Mouse (Mus musculus): ENCODE data around the gene Itga3. TPM values are rescaled to one million over a fixed set of nuclear protein-coding genes. Genes with fewer than 3 reads are reported as not detected.
"Not testable (repeated sequence)": the region's sequence is repeated elsewhere in the genome, so short reads cannot be mapped to it uniquely, and the experiment has no call there.

Itga3 gene
- polyA plus RNA-seq, 1 experiment from 2014 or later = 16.7 TPM

- no peak for ATAC-seq
- Histone ChIP-seq H3K4me1 (ENCODE audit: control insufficient read depth, insufficient read depth, low read depth, low read length) (peaks cover 39% of the 10 kb centered on the region), H3K9ac (ENCODE audit: low read depth, low read length) (peak overlapping the region; percentile 29; the same call in 1 of the 2 replicates), H3K4me2 (ENCODE audit: low read length) (peak overlapping the region; percentile 82), H3K36me3 (ENCODE audit: control insufficient read depth, insufficient read depth, low read length) (peaks cover 5% of the 10 kb centered on the region; the same call in 1 of the 2 replicates), H3K4me3 (ENCODE audit: low read length) (peak overlapping the region; percentile 92), H3K27ac (ENCODE audit: low read depth, low read length) (no peak overlapping the region), H3K27me3 (replicated peaks; ENCODE audit: control insufficient read depth, insufficient read depth, low read length) (no peaks in the 10 kb centered on the region), H3K9me3 (ENCODE audit: control insufficient read depth, low read length) (no peaks in the 10 kb centered on the region)
- 34% methylated on average over 3 of the region's 3 CpGs for WGBS
These were observed 64.1 kb downstream of the Itga3 start for GRCm38 (mm10) chr11:95012487-95012886.

DNA sequence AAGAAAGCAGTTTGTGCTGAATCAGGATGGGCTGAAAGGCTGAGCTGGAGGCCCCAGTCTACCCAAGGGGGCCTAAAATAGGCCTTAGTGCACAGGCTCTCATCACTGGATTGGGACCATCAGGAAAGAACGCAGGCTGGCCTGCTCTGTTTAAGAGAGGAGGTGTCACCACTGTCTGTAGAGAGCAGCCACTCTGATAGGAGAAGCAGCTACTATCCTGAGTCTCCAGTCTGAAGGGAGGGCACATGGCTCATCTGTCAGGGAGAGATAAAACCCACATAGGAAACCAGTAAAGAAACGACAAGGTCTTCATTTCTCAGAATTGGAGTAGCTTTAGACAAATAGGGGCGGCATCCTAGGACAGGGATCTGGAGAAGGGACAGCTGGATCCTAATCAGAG, 64.5 kb downstream of the Itga3 start:
- peaks cover 5% of the 10 kb centered on the region; the same call in 1 of the 2 replicates for H3K36me3 ChIP-seq (ENCODE audit: control insufficient read depth, insufficient read depth, low read length)
- 51% methylated on average over 3 of the region's 3 CpGs for WGBS
- H3K4me3 ChIP-seq (ENCODE audit: low read length) = peak overlapping the region; percentile 92
- H3K9ac ChIP-seq (ENCODE audit: low read depth, low read length) = peak overlapping the region; percentile 66
- no peak for ATAC-seq
- peak overlapping the region; percentile 82 for H3K4me2 ChIP-seq (ENCODE audit: low read length)
- H3K9me3 ChIP-seq (ENCODE audit: control insufficient read depth, low read length) = no peaks in the 10 kb centered on the region
- H3K4me1 ChIP-seq (ENCODE audit: control insufficient read depth, insufficient read depth, low read depth, low read length) = peaks cover 43% of the 10 kb centered on the region
- no peak overlapping the region for H3K27ac ChIP-seq (ENCODE audit: low read depth, low read length)
- no peaks in the 10 kb centered on the region for H3K27me3 ChIP-seq (replicated peaks; ENCODE audit: control insufficient read depth, insufficient read depth, low read length)

GRCm38 (mm10) chr11:95011416-95011815, 65.2 kb downstream of the Itga3 start:
- Histone ChIP-seq H3K4me2 (ENCODE audit: low read length) (peak overlapping the region; percentile 82), H3K27me3 (replicated peaks; ENCODE audit: control insufficient read depth, insufficient read depth, low read length) (no peaks in the 10 kb centered on the region), H3K9me3 (ENCODE audit: control insufficient read depth, low read length) (no peaks in the 10 kb centered on the region), H3K4me3 (ENCODE audit: low read length) (peak overlapping the region; percentile 92), H3K27ac (ENCODE audit: low read depth, low read length) (peak overlapping the region; percentile 52), H3K4me1 (ENCODE audit: control insufficient read depth, insufficient read depth, low read depth, low read length) (peaks cover 49% of the 10 kb centered on the region), H3K36me3 (ENCODE audit: control insufficient read depth, insufficient read depth, low read length) (peaks cover 5% of the 10 kb centered on the region; the same call in 1 of the 2 replicates), H3K9ac (ENCODE audit: low read depth, low read length) (peak overlapping the region; percentile 66)
- 28% methylated on average over 1 of the region's 1 CpGs for WGBS
- no peak for ATAC-seq

DNA sequence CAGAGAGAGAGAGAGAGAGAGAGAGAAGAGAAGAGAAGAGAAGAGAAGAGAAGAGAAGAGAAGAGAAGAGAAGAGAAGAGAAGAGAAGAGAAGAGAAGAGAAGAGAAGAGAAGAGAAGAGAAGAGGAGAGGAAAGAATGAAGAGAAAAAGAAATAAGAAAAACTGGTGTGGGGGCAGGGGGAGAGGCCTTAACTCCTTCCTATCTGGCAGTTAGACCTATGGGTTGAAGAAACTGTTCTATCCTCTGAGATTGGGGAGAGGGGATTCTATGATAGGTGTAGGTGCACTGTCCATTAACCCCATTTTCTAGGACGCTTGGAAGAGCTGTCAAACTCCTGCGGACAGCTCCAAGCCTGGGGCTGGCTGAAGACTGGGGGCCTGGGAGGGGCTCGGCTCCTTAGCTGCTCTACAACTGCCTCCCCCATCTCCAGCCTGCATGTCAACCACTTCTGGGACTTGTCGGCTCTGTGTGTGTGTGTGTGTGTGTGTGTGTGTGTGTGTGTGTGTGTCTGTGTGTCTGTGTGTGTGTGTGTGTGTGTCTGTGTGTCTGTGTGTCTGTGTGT, 65.7 kb downstream of the Itga3 start:
- Histone ChIP-seq H3K9ac (ENCODE audit: low read depth, low read length) (peak overlapping the region; percentile 99), H3K4me3 (ENCODE audit: low read length) (peak overlapping the region; percentile 92), H3K4me2 (ENCODE audit: low read length) (peak overlapping the region; percentile 82), H3K4me1 (ENCODE audit: control insufficient read depth, insufficient read depth, low read depth, low read length) (peaks cover 54% of the 10 kb centered on the region)
- not testable (repeated sequence) for H3K27me3 ChIP-seq (replicated peaks; ENCODE audit: control insufficient read depth, insufficient read depth, low read length); H3K9me3 ChIP-seq (ENCODE audit: control insufficient read depth, low read length); H3K36me3 ChIP-seq (ENCODE audit: control insufficient read depth, insufficient read depth, low read length); ATAC-seq; H3K27ac ChIP-seq (ENCODE audit: low read depth, low read length)
- 5% methylated on average over 4 of the region's 4 CpGs for WGBS

DNA sequence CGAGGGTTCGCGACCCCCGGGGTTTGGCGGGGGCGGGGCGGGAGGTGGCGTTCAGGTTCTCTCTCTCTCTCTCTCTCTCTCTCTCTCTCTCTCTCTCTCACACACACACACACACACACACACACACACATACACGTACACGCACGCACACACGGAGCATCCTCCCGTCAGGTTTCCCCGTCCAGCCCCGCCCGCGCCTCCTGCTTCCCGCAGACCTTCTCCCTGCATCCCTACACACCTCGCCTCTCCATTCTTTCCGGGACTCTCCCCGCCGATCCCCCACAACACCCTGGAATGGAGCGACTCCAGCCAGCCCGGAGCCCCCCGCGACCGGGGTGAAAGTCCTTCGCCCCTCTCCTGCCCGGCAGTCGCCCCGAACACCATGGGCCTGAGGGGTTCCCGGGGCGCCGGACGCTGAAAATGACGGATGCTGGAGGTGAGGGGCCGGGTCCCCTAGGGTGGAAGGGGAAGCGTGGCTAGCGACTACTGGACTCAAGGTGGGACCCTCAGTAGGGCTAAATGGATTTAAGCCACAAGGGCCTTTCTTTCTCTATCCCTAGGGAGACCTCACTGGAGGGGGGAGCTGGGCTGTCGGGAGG, 66.4 kb downstream of the Itga3 start:
- Histone ChIP-seq H3K27me3 (replicated peaks; ENCODE audit: control insufficient read depth, insufficient read depth, low read length) (no peaks in the 10 kb centered on the region), H3K4me3 (ENCODE audit: low read length) (peak overlapping the region; percentile 92), H3K4me1 (ENCODE audit: control insufficient read depth, insufficient read depth, low read depth, low read length) (peaks cover 54% of the 10 kb centered on the region), H3K4me2 (ENCODE audit: low read length) (peak overlapping the region; percentile 82), H3K9me3 (ENCODE audit: control insufficient read depth, low read length) (no peaks in the 10 kb centered on the region), H3K9ac (ENCODE audit: low read depth, low read length) (peak overlapping the region; percentile 99), H3K27ac (ENCODE audit: low read depth, low read length) (peak overlapping the region; percentile 98), H3K36me3 (ENCODE audit: control insufficient read depth, insufficient read depth, low read length) (peaks cover 5% of the 10 kb centered on the region)
- ATAC-seq = peak; percentile 40; the same call in 1 of the 2 replicates
- WGBS = under 1% methylated on average over 32 of the region's 40 CpGs

DNA sequence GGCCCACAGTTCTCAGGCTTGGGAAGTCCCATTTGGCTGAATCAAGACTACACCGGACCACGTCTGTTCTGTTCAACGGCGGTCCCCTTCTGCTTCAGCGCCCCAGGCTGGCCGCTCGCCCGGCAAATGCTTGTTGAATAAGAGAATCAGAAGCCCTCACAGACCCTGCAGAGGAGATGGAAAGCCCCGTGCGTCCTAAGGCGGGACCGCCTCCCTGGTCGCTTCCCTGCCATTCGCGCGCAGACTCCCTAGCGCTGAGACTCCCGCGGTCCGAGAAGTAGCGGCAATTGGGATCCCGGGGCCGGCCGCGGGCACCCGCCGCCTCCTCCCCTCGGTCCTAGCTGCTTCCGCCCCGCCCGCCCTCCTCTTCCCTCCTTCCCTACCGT, 67.0 kb downstream of the Itga3 start, which contains the start of gene Samd14:
Samd14 (plus strand) TSS at position 251 of the 386 bp plus-strand sequence.
- WGBS = under 1% methylated on average over 29 of the region's 32 CpGs
- H3K27ac ChIP-seq (ENCODE audit: low read depth, low read length) = peak within 1 kb of the TSS; percentile 98
- peak within 1 kb of the TSS; percentile 92 for H3K4me3 ChIP-seq (ENCODE audit: low read length)
- peaks cover 11% of the 10 kb centered on the region for H3K36me3 ChIP-seq (ENCODE audit: control insufficient read depth, insufficient read depth, low read length)
- peaks cover 54% of the 10 kb centered on the region for H3K4me1 ChIP-seq (ENCODE audit: control insufficient read depth, insufficient read depth, low read depth, low read length)
- ATAC-seq = peak; percentile 76
- peak within 1 kb of the TSS; percentile 82 for H3K4me2 ChIP-seq (ENCODE audit: low read length)
- no peaks in the 10 kb centered on the region for H3K9me3 ChIP-seq (ENCODE audit: control insufficient read depth, low read length)
- peak within 1 kb of the TSS; percentile 99 for H3K9ac ChIP-seq (ENCODE audit: low read depth, low read length)
- no peaks in the 10 kb centered on the region for H3K27me3 ChIP-seq (replicated peaks; ENCODE audit: control insufficient read depth, insufficient read depth, low read length)

DNA sequence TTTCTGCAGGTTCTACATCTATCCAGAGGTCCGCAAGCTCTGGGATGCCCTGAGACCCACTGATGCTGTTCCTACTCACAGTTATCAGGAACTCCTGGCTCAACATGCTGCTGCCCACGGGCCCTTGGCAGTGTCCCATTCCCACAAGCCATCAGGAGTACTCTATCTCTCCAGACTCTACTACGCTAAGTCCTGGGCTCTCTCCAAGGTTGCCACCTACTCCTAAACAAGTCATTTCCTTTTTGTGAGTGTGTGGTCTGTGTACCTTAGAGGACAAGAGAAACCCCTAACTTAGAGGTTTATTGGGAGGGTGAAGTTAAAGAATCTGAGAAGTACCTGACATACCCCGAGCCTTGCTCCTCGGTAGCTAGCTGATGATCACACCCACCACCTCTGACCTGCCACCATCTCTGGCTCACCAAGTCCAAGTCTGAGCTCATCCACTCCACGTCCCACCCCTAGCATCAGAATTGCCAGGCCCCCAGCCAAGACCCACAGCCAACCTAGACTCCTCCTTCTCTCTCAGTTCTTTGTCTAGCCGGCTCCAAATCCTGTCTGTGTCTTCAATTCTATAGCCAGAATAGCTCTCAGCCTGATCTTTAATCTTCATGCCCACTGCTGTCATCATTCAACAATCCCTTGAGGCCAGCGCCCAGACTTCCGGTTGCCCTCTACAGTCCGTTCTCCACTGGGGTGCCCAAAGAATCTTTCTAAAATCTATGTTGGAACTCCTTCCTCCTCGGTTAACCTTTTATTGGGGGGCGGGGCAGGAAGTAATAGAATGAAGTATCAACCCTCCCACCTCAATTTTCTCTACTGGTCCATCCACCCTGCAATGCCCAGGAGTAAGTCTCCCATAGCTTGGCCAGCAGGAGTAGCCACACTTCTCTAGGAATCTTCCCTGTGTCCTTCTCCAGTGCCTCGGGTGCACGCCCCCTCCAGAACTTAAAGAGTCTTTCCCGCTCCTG, 67.7 kb downstream of the Itga3 start:
- peak; percentile 11; the same call in 1 of the 2 replicates for ATAC-seq
- Histone ChIP-seq H3K9me3 (ENCODE audit: control insufficient read depth, low read length) (no peaks in the 10 kb centered on the region), H3K4me1 (ENCODE audit: control insufficient read depth, insufficient read depth, low read depth, low read length) (peaks cover 53% of the 10 kb centered on the region), H3K36me3 (ENCODE audit: control insufficient read depth, insufficient read depth, low read length) (peaks cover 13% of the 10 kb centered on the region), H3K9ac (ENCODE audit: low read depth, low read length) (peak overlapping the region; percentile 99), H3K27me3 (replicated peaks; ENCODE audit: control insufficient read depth, insufficient read depth, low read length) (no peaks in the 10 kb centered on the region), H3K27ac (ENCODE audit: low read depth, low read length) (peak overlapping the region; percentile 98), H3K4me3 (ENCODE audit: low read length) (peak overlapping the region; percentile 92), H3K4me2 (ENCODE audit: low read length) (peak overlapping the region; percentile 82)
- WGBS = 30% methylated on average over 15 of the region's 15 CpGs

GRCm38 (mm10) chr11:95007418-95007817, 69.2 kb downstream of the Itga3 start:
- H3K9ac ChIP-seq (ENCODE audit: low read depth, low read length) = no peak overlapping the region

More at GRCm38 (mm10) chr11:95007418-95007817, 69.2 kb downstream of the Itga3 start:
- no peak for ATAC-seq
- Histone ChIP-seq H3K4me3 (ENCODE audit: low read length) (no peak overlapping the region), H3K9me3 (ENCODE audit: control insufficient read depth, low read length) (no peaks in the 10 kb centered on the region), H3K4me2 (ENCODE audit: low read length) (peak overlapping the region; percentile 69), H3K4me1 (ENCODE audit: control insufficient read depth, insufficient read depth, low read depth, low read length) (peaks cover 41% of the 10 kb centered on the region), H3K27ac (ENCODE audit: low read depth, low read length) (no peak overlapping the region; the same call in 1 of the 2 replicates), H3K27me3 (replicated peaks; ENCODE audit: control insufficient read depth, insufficient read depth, low read length) (no peaks in the 10 kb centered on the region), H3K36me3 (ENCODE audit: control insufficient read depth, insufficient read depth, low read length) (peaks cover 22% of the 10 kb centered on the region)
- WGBS = 73% methylated on average over 3 of the region's 3 CpGs
